Mouse (Mus musculus) MEL (cell line): ENCODE results near the gene Gpr21. TPM values are rescaled to one million over a fixed set of nuclear protein-coding genes. Genes with fewer than 3 reads are reported as not detected.
A peak's percentile ranks its signal among the peaks of the same experiment; 100 is the strongest.

Source experiments
- DNase-seq: peaks from one replicate; pipeline ENCODE4 v3.0.0; 2011; ENCODE audit warnings: low read depth, low spot score
- H3K27ac ChIP-seq: 2 replicates; pipeline ENCODE4 v1.5.1; 2012; ENCODE audit warnings: low read depth, mild to moderate bottlenecking, control low read depth, low read length, moderate library complexity; ENCODE audit not compliant: control insufficient read depth
- H3K27me3 ChIP-seq, 2 experiments: fragments of 150-350 bp in 1 of 2; sonication (generic) in 1 of 2; 2 replicates each; pipeline ENCODE4 v1.6.1; 2012; ENCODE audit warnings: low read length in 2 of 2, mild to moderate bottlenecking in 2 of 2, improper control_type of control experiment in 1 of 2, moderate library complexity in 1 of 2; ENCODE audit not compliant: insufficient read depth in 2 of 2, control insufficient read depth in 1 of 2
- H3K36me3 ChIP-seq, 2 experiments: 2 replicates each; pipeline ENCODE4 v1.6.1; 2012 to 2014; ENCODE audit warnings: low read length in 2 of 2, improper control_type of control experiment in 1 of 2, inconsistent platforms in 1 of 2, mild to moderate bottlenecking in 1 of 2; ENCODE audit not compliant: insufficient read depth in 2 of 2, control insufficient read depth in 1 of 2
- H3K4me1 ChIP-seq, 2 experiments: fragments of 150-350 bp in 1 of 2; sonication (generic) in 1 of 2; 2 replicates each; pipeline ENCODE4 v1.6.1; 2012; ENCODE audit warnings: low read length in 2 of 2, improper control_type of control experiment in 1 of 2, mild to moderate bottlenecking in 1 of 2; ENCODE audit not compliant: insufficient read depth in 2 of 2, control insufficient read depth in 1 of 2
- H3K4me3 ChIP-seq, 2 experiments: fragments of 150-350 bp in 1 of 2; sonication (generic) in 1 of 2; 2 replicates each; pipeline ENCODE4 v1.5.1; 2012; ENCODE audit warnings: low read depth in 2 of 2, low read length in 2 of 2, mild to moderate bottlenecking in 2 of 2, moderate library complexity in 2 of 2, control low read depth in 1 of 2, improper control_type of control experiment in 1 of 2; ENCODE audit not compliant: control insufficient read depth in 1 of 2, insufficient read depth in 1 of 2
- H3K79me2 ChIP-seq: 2 replicates; pipeline ENCODE4 v1.6.1; 2012; ENCODE audit warnings: mild to moderate bottlenecking, low read length, moderate library complexity; ENCODE audit not compliant: control insufficient read depth, poor library complexity, insufficient read depth
- H3K9ac ChIP-seq: 2 replicates; pipeline ENCODE4 v1.6.1; 2012; ENCODE audit warnings: low read depth, mild to moderate bottlenecking, control low read depth, low read length, moderate library complexity; ENCODE audit not compliant: control insufficient read depth, poor library complexity, severe bottlenecking
- H3K9me3 ChIP-seq: fragments of 150-350 bp; sonication (generic); replicated peaks from 2 replicates; pipeline ENCODE4 v1.6.1; 2012; ENCODE audit warnings: mild to moderate bottlenecking, low read length, improper control_type of control experiment, moderate library complexity; ENCODE audit not compliant: insufficient read depth
- BHLHE40 ChIP-seq: IDR thresholded peaks from 2 replicates; pipeline ENCODE4 v1.6.1; 2012; ENCODE audit warnings: low read depth, mild to moderate bottlenecking, inconsistent platforms, low read length, improper control_type of control experiment, borderline replicate concordance
- CHD1 ChIP-seq: IDR thresholded peaks from 2 replicates; pipeline ENCODE4 v1.6.1; 2012; ENCODE audit warnings: low read depth, mild to moderate bottlenecking, inconsistent platforms, low read length, improper control_type of control experiment
- E2F4 ChIP-seq: IDR thresholded peaks from 2 replicates; pipeline ENCODE4 v1.6.1; 2011; ENCODE audit warnings: low read depth, low read length, improper control_type of control experiment, borderline replicate concordance
- ELF1 ChIP-seq: IDR thresholded peaks from 2 replicates; pipeline ENCODE4 v1.6.1; 2014; ENCODE audit warnings: low read depth, mild to moderate bottlenecking, inconsistent platforms, low read length, improper control_type of control experiment, moderate library complexity
- EP300 ChIP-seq, 2 experiments: IDR thresholded peaks; 2 replicates each; pipeline ENCODE4 v1.6.1; 2011; ENCODE audit warnings: improper control_type of control experiment in 2 of 2, low read length in 2 of 2, low read depth in 1 of 2, mild to moderate bottlenecking in 1 of 2
- ETS1 ChIP-seq: IDR thresholded peaks from 2 replicates; pipeline ENCODE4 v1.6.1; 2012; ENCODE audit warnings: low read depth, mild to moderate bottlenecking, inconsistent platforms, low read length, improper control_type of control experiment, moderate library complexity
- GATA1 ChIP-seq: IDR thresholded peaks from 2 replicates; pipeline ENCODE4 v1.6.1; 2011; ENCODE audit warnings: low read depth, low read length, improper control_type of control experiment
- JUND ChIP-seq: IDR thresholded peaks from 2 replicates; pipeline ENCODE4 v1.6.1; 2011; ENCODE audit warnings: low read depth, mild to moderate bottlenecking, improper control_type of control experiment, low read length
- KAT2A ChIP-seq: conservative IDR thresholded peaks from 2 replicates; pipeline ENCODE4 v1.6.1; 2012; ENCODE audit warnings: low read depth, low read length, improper control_type of control experiment, inconsistent platforms
- MEF2A ChIP-seq: IDR thresholded peaks from 2 replicates; pipeline ENCODE4 v1.6.1; 2014; ENCODE audit warnings: low read depth, mild to moderate bottlenecking, inconsistent platforms, low read length, improper control_type of control experiment; ENCODE audit not compliant: poor library complexity, insufficient replicate concordance, severe bottlenecking; ENCODE audit errors: extremely low read depth
- MYB ChIP-seq: IDR thresholded peaks from 2 replicates; pipeline ENCODE4 v1.6.1; 2011; ENCODE audit warnings: mild to moderate bottlenecking, low read depth, low read length, improper control_type of control experiment
- NELFE ChIP-seq: IDR thresholded peaks from 2 replicates; pipeline ENCODE4 v1.6.1; 2011; ENCODE audit warnings: low read depth, low read length, improper control_type of control experiment
- POLR2A ChIP-seq, 2 experiments: IDR thresholded peaks; 2 replicates each; pipeline ENCODE4 v1.6.1; 2011 to 2012; ENCODE audit warnings: low read length in 2 of 2, mild to moderate bottlenecking in 2 of 2, control low read depth in 1 of 2, improper control_type of control experiment in 1 of 2, low read depth in 1 of 2, moderate library complexity in 1 of 2; ENCODE audit not compliant: control insufficient read depth in 1 of 2, insufficient read depth in 1 of 2, poor library complexity in 1 of 2
- POLR2AphosphoS5 ChIP-seq: IDR thresholded peaks from 2 replicates; pipeline ENCODE4 v1.6.1; 2012; ENCODE audit warnings: low read depth, borderline replicate concordance, mild to moderate bottlenecking, inconsistent platforms, low read length, moderate library complexity, mixed read lengths
- RAD21 ChIP-seq: IDR thresholded peaks from 2 replicates; pipeline ENCODE4 v1.6.1; 2011; ENCODE audit warnings: mild to moderate bottlenecking, low read depth, low read length, improper control_type of control experiment
- SIN3A ChIP-seq: IDR thresholded peaks from 2 replicates; pipeline ENCODE4 v1.6.1; 2012; ENCODE audit warnings: low read length, improper control_type of control experiment, inconsistent platforms
- SMC3 ChIP-seq: IDR thresholded peaks from 2 replicates; pipeline ENCODE4 v1.6.1; 2011; ENCODE audit warnings: low read depth, low read length, improper control_type of control experiment
- TAL1 ChIP-seq: IDR thresholded peaks from 2 replicates; pipeline ENCODE4 v1.6.1; 2012; ENCODE audit warnings: mild to moderate bottlenecking, inconsistent platforms, low read length, moderate library complexity, mixed read lengths
- TBP ChIP-seq: IDR thresholded peaks from 2 replicates; pipeline ENCODE4 v1.8.0; 2011; ENCODE audit warnings: low read depth, low read length, improper control_type of control experiment
- TCF12 ChIP-seq: IDR thresholded peaks from 2 replicates; pipeline ENCODE4 v1.6.1; 2014; ENCODE audit warnings: low read depth, mild to moderate bottlenecking, inconsistent platforms, low read length, improper control_type of control experiment, moderate library complexity
- UBTF ChIP-seq: IDR thresholded peaks from 2 replicates; pipeline ENCODE4 v1.6.1; 2012; ENCODE audit warnings: low read depth, mild to moderate bottlenecking, inconsistent platforms, low read length, improper control_type of control experiment, moderate library complexity, borderline replicate concordance; ENCODE audit not compliant: insufficient read depth
- USF1 ChIP-seq: IDR thresholded peaks from 2 replicates; pipeline ENCODE4 v1.6.1; 2014; ENCODE audit warnings: low read depth, mild to moderate bottlenecking, inconsistent platforms, low read length, improper control_type of control experiment, moderate library complexity
- ZC3H11A ChIP-seq: IDR thresholded peaks from 2 replicates; pipeline ENCODE4 v1.6.1; 2012; ENCODE audit warnings: low read depth, mild to moderate bottlenecking, inconsistent platforms, low read length, improper control_type of control experiment
- ZMIZ1 ChIP-seq: IDR thresholded peaks from 2 replicates; pipeline ENCODE4 v1.6.1; 2012; ENCODE audit warnings: low read depth, mild to moderate bottlenecking, inconsistent platforms, low read length, improper control_type of control experiment, moderate library complexity
- polyA plus RNA-seq, 2 experiments: library from polyadenylated mRNA; stranded (reverse) in 1 of 2; unstranded in 1 of 2; fragments of >175 nt in 1 of 2; fragments of >200 nt in 1 of 2; gene quantifications; 2 replicates each; pipeline versions ENCODE4 v1.2.1 to v1.2.4; 2012; ENCODE audit warnings: low replicate concordance in 2 of 2, low read depth in 1 of 2; ENCODE audit not compliant: insufficient read length in 2 of 2, insufficient read depth in 1 of 2, missing spikeins in 1 of 2
- total RNA-seq: library from RNA; depleted of rRNA; stranded (reverse); fragments of 300-350 nt; gene quantifications from 2 replicates; pipeline ENCODE4 v1.2.3, GENCODE M21; 2012

Gpr21 gene
- total and polyA plus RNA-seq, 3 experiments, result 0.01 to 0.23 TPM; not detected in 1

GRCm38 (mm10) chr2:37479559-37479958 is 36.6 kb upstream of the Gpr21 start (continued):
- TF ChIP-seq TBP (no peak), E2F4 (no peak), JUND (no peak)

GRCm38 (mm10) chr2:37480039-37480438 is 36.1 kb upstream of the Gpr21 start:
- Histone ChIP-seq H3K27ac (peak overlapping the region; percentile 42), H3K36me3 (peaks cover 3 to 25% of the 10 kb centered on the region in 2 experiments; a peak in 3 of 4 replicates), H3K79me2 (no peaks in the 10 kb centered on the region), H3K4me1 (peaks cover 5 to 9% of the 10 kb centered on the region in 2 experiments), H3K9me3 (no peaks in the 10 kb centered on the region), H3K4me3 (no peak overlapping the region), H3K9ac (no peak overlapping the region), H3K27me3 (no peaks in the 10 kb centered on the region)
- DNase-seq, result peak; percentile 17
- TF ChIP-seq MYB, result no peak
- TF ChIP-seq USF1, result no peak
- no peak for TF ChIP-seq KAT2A
- no peak for TF ChIP-seq SMC3
- peak; percentile 26; the same call in 1 of the 2 replicates for TF ChIP-seq BHLHE40
- TF ChIP-seq GATA1, result peak; percentile 64
- no peak for TF ChIP-seq ZMIZ1
- TF ChIP-seq TBP, result no peak
- TF ChIP-seq POLR2A (IDR thresholded peaks at IDR 0.05; ENCODE audit: control insufficient read depth in 1 of 2, insufficient read depth in 1 of 2, low read depth in 1 of 2, low read length in 2 of 2, poor library complexity in 1 of 2), result no peak
- TF ChIP-seq ELF1, result no peak
- peak; percentile 68; the same call in 1 of the 2 replicates for TF ChIP-seq TCF12
- TF ChIP-seq RAD21, result no peak
- TF ChIP-seq POLR2AphosphoS5, result no peak
- TF ChIP-seq ETS1, result no peak
- TF ChIP-seq NELFE, result no peak
- no peak for TF ChIP-seq UBTF
- TF ChIP-seq SIN3A, result 0 out of 2 replicates have a peak, but pooled peaks have one; percentile 46
- TF ChIP-seq CHD1, result no peak
- 0 out of 2 replicates have a peak, but pooled peaks have one; percentile 29 for TF ChIP-seq TAL1
- TF ChIP-seq EP300 (IDR thresholded peaks at IDR 0.05; ENCODE audit: low read depth in 1 of 2, low read length in 2 of 2), result peak; percentile 31 to 68; a peak in 3 of 4 replicates
- no peak for TF ChIP-seq MEF2A
- TF ChIP-seq ZC3H11A, result no peak
- TF ChIP-seq, all 39 proteins: peak for 6
